Mouse (Mus musculus) hindbrain, embryonic 14.5 days (tissue): ENCODE data around the gene Smpd2. TPM values are rescaled to one million over a fixed set of nuclear protein-coding genes. Genes with fewer than 3 reads are reported as not detected.

ENCODE experiments used
- ATAC-seq: fragments of 200-750 bp; cut with Nextera tagmentation; 2 replicates; pipeline ENCODE4 v1.8.0; 2017; ENCODE audit warnings: moderate number of reproducible peaks, mild to moderate bottlenecking, moderate TSS enrichment, moderate library complexity; ENCODE audit not compliant: low FRiP score
- DNase-seq: peaks from one replicate; pipeline ENCODE4 v3.0.0-alpha.2; 2015; ENCODE audit warnings: low spot score
- H3K27ac ChIP-seq: fragments of 300-500 bp; sonication (generic); 2 replicates; pipeline ENCODE4 v1.5.1; 2014; ENCODE audit warnings: mild to moderate bottlenecking, moderate library complexity
- H3K27me3 ChIP-seq: fragments of 300-500 bp; sonication (generic); 2 replicates; pipeline ENCODE4 v1.6.1; 2014; ENCODE audit warnings: mild to moderate bottlenecking, low read length, mixed read lengths; ENCODE audit not compliant: control insufficient read depth, insufficient read depth
- H3K36me3 ChIP-seq: fragments of 300-500 bp; sonication (generic); replicated peaks from 2 replicates; pipeline ENCODE4 v1.6.1; 2014; ENCODE audit not compliant: control insufficient read depth, insufficient read depth
- H3K4me1 ChIP-seq: fragments of 300-500 bp; sonication (generic); replicated peaks from 2 replicates; pipeline ENCODE4 v1.6.1; 2014; ENCODE audit warnings: antibody characterized with exemption, low read length, mixed read lengths; ENCODE audit not compliant: control insufficient read depth, insufficient read depth
- H3K4me2 ChIP-seq: fragments of 300-500 bp; sonication (generic); replicated peaks from 2 replicates; pipeline ENCODE4 v1.6.1; 2014; ENCODE audit warnings: mild to moderate bottlenecking, moderate library complexity
- H3K4me3 ChIP-seq: fragments of 300-500 bp; sonication (generic); replicated peaks from 2 replicates; pipeline ENCODE4 v1.5.1; 2014; ENCODE audit warnings: mild to moderate bottlenecking, low read length
- H3K9ac ChIP-seq: fragments of 300-500 bp; sonication (generic); 2 replicates; pipeline ENCODE4 v1.6.1; 2014
- H3K9me3 ChIP-seq: fragments of 300-500 bp; sonication (generic); 2 replicates; pipeline ENCODE4 v1.6.1; 2016; ENCODE audit warnings: low read length; ENCODE audit not compliant: control insufficient read depth
- WGBS: fragments of 180-500 bp; shearing (Covaris S2); extraction: QIAGEN DNeasy Blood & Tissue Kit; methylation state at CpG from one replicate; pipeline ENCODE4 v1.1.7; 2014; 5-methylcytosine and 5-hydroxymethylcytosine counted together
- polyA plus RNA-seq: library from polyadenylated mRNA; unstranded; fragments of >200 nt; fragmentation: Nextera tagmentation; extraction: Ambion mirVana; gene quantifications from 2 replicates; pipeline ENCODE4 v1.2.1, GENCODE M21; 2014

Gene Smpd2
- polyA plus RNA-seq, 1 experiment from 2014 or later: 36.3 TPM

GRCm38 (mm10) chr10:41470693-41471092, 19.5 kb downstream of the Smpd2 start:
- Histone ChIP-seq H3K4me3 (no peak overlapping the region), H3K4me2 (no peak overlapping the region), H3K36me3 (peaks cover 13% of the 10 kb centered on the region), H3K9me3 (no peaks in the 10 kb centered on the region), H3K27ac (no peak overlapping the region), H3K4me1 (0 out of 2 replicates have a peak, but pooled peaks cover under 1% of the 10 kb centered on the region), H3K9ac (no peak overlapping the region), H3K27me3 (no peaks in the 10 kb centered on the region)
- ATAC-seq: no peak
- WGBS: 88% methylated on average over 3 of the region's 3 CpGs
- DNase-seq: no peak

- no peaks in the 10 kb centered on the region for H3K9me3 ChIP-seq
Observed at GRCm38 (mm10) chr10:41467325-41467724, 22.8 kb downstream of the Smpd2 start.

GRCm38 (mm10) chr10:41464401-41464955, 25.7 kb downstream of the Smpd2 start:
- no peak overlapping the region for H3K4me3 ChIP-seq
- 31% methylated on average over 15 of the region's 15 CpGs for WGBS
- peak; percentile 27; the same call in 1 of the 2 replicates for ATAC-seq
- no peaks in the 10 kb centered on the region for H3K9me3 ChIP-seq
- H3K36me3 ChIP-seq: peaks cover 38% of the 10 kb centered on the region
- no peaks in the 10 kb centered on the region for H3K27me3 ChIP-seq
- no peak overlapping the region for H3K9ac ChIP-seq
- H3K4me2 ChIP-seq: no peak overlapping the region
- no peak for DNase-seq
- no peak overlapping the region for H3K27ac ChIP-seq
- H3K4me1 ChIP-seq: no peaks in the 10 kb centered on the region; the same call in 1 of the 2 replicates

More at GRCm38 (mm10) chr10:41467325-41467724, 22.8 kb downstream of the Smpd2 start:
- no peak overlapping the region for H3K27ac ChIP-seq
- WGBS: 23% methylated on average over 6 of the region's 6 CpGs
- DNase-seq: no peak
- no peak for ATAC-seq
- no peaks in the 10 kb centered on the region for H3K4me1 ChIP-seq
- no peak overlapping the region for H3K4me3 ChIP-seq
- no peak overlapping the region for H3K4me2 ChIP-seq
- H3K27me3 ChIP-seq: no peaks in the 10 kb centered on the region
- peaks cover 32% of the 10 kb centered on the region for H3K36me3 ChIP-seq
- H3K9ac ChIP-seq: no peak overlapping the region

- H3K4me1 ChIP-seq: no peaks in the 10 kb centered on the region; the same call in 1 of the 2 replicates
- DNase-seq (no peak), ATAC-seq (no peak)
- no peaks in the 10 kb centered on the region for H3K27me3 ChIP-seq
- no peak overlapping the region for H3K9ac ChIP-seq
- H3K36me3 ChIP-seq: peaks cover 59% of the 10 kb centered on the region
- H3K4me3 ChIP-seq: no peak overlapping the region
- H3K9me3 ChIP-seq: no peaks in the 10 kb centered on the region
- H3K4me2 ChIP-seq: no peak overlapping the region
- WGBS: 87% methylated on average over 3 of the region's 3 CpGs
- no peak overlapping the region for H3K27ac ChIP-seq
Observed at GRCm38 (mm10) chr10:41461057-41461722, 29.0 kb downstream of the Smpd2 start.

DNA sequence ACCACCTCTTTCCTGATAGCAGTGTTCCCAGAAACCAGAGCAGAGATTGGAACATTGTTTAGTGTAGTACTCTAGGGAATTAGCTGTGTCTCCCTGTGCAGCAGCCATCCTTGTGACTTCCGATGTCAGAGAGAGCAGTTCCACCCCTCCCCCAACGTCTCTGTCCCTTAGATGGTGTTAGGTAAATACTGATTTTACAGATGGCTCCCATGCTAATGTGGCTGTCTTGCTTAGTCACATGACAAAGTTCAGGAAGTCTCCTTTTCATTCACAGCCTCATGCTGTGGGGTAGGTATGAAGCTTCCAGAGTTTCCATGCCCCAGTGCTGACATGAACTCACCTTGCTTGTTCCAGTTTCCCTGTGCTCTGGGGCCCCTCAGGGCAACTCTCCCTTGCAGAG, 29.7 kb downstream of the Smpd2 start:
- DNase-seq: no peak

GRCm38 (mm10) chr10:41459990-41460389, 30.2 kb downstream of the Smpd2 start:
- H3K27ac ChIP-seq: no peak overlapping the region
- no peaks in the 10 kb centered on the region; the same call in 1 of the 2 replicates for H3K4me1 ChIP-seq
- H3K36me3 ChIP-seq: peaks cover 61% of the 10 kb centered on the region

More for the DNA sequence above, 29.7 kb downstream of the Smpd2 start:
- no peak for ATAC-seq
- Histone ChIP-seq H3K9me3 (no peaks in the 10 kb centered on the region), H3K9ac (no peak overlapping the region), H3K4me1 (no peaks in the 10 kb centered on the region; the same call in 1 of the 2 replicates), H3K27ac (no peak overlapping the region), H3K4me2 (no peak overlapping the region), H3K4me3 (no peak overlapping the region), H3K36me3 (peaks cover 59% of the 10 kb centered on the region), H3K27me3 (no peaks in the 10 kb centered on the region)
- 39% methylated on average over 2 of the region's 2 CpGs for WGBS

DNA sequence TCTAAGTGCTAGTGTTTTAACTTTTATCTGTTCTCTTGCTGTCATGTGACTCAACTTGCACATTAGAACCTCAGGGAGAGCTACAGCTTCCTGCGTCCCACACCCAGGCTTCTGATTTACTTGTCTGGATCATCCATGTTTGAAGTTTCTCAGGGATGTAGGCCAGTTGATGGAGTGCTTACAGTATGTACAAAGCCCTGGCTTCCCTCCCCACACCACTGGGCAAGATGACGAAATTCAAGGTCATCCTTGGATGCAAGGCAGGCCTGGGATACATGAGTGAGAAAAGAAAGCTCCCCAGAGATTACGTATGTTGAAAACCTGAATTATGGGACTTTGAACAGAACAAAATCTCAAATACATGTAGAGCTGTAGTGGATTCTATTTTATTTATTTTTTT, 37.4 kb downstream of the Smpd2 start:
- H3K36me3 ChIP-seq: peaks cover 39% of the 10 kb centered on the region
- 93% methylated on average over 3 of the region's 3 CpGs for WGBS
- ATAC-seq: no peak

More at GRCm38 (mm10) chr10:41459990-41460389, 30.2 kb downstream of the Smpd2 start:
- no peak overlapping the region for H3K4me3 ChIP-seq
- H3K27me3 ChIP-seq: no peaks in the 10 kb centered on the region
- no peak for ATAC-seq
- H3K9me3 ChIP-seq: no peaks in the 10 kb centered on the region
- WGBS: 91% methylated on average over 4 of the region's 4 CpGs
- no peak overlapping the region for H3K9ac ChIP-seq
- DNase-seq: no peak
- no peak overlapping the region for H3K4me2 ChIP-seq

GRCm38 (mm10) chr10:41451656-41452055, 38.5 kb downstream of the Smpd2 start:
- WGBS: 94% methylated on average over 9 of the region's 9 CpGs
- Histone ChIP-seq H3K36me3 (peaks cover 28% of the 10 kb centered on the region), H3K27me3 (no peaks in the 10 kb centered on the region), H3K4me3 (no peak overlapping the region), H3K27ac (no peak overlapping the region), H3K9me3 (no peaks in the 10 kb centered on the region), H3K4me1 (peaks cover 18% of the 10 kb centered on the region), H3K9ac (no peak overlapping the region), H3K4me2 (no peak overlapping the region)
- DNase-seq (no peak), ATAC-seq (no peak)

More for the DNA sequence above, 37.4 kb downstream of the Smpd2 start:
- Histone ChIP-seq H3K4me3 (no peak overlapping the region), H3K9me3 (no peaks in the 10 kb centered on the region), H3K27me3 (no peaks in the 10 kb centered on the region), H3K27ac (no peak overlapping the region), H3K9ac (no peak overlapping the region), H3K4me1 (peaks cover 18% of the 10 kb centered on the region), H3K4me2 (no peak overlapping the region)
- no peak for DNase-seq

GRCm38 (mm10) chr10:41450780-41451522, 39.2 kb downstream of the Smpd2 start:
- Histone ChIP-seq H3K4me1 (peaks cover 18% of the 10 kb centered on the region), H3K4me3 (peak overlapping the region; percentile 72), H3K9me3 (no peaks in the 10 kb centered on the region), H3K27ac (peak overlapping the region; percentile 83; the same call in 1 of the 2 replicates), H3K4me2 (peak overlapping the region; percentile 54), H3K36me3 (peaks cover 20% of the 10 kb centered on the region), H3K9ac (peak overlapping the region; percentile 88), H3K27me3 (no peaks in the 10 kb centered on the region)
- 61% methylated on average over 18 of the region's 18 CpGs for WGBS
- DNase-seq: no peak
- ATAC-seq: no peak
